Mouse (Mus musculus): ENCODE measurements around the gene Nacc2. TPM values are rescaled to one million over a fixed set of nuclear protein-coding genes. Genes with fewer than 3 reads are reported as not detected.
A peak's percentile ranks its signal among the peaks of the same experiment; 100 is the strongest.

Gene Nacc2
- polyA plus RNA-seq, 1 experiment, result 124 TPM

GRCm38 (mm10) chr2:26039951-26040350 lies 83.1 kb downstream of the Nacc2 start:
- Histone ChIP-seq H3K4me3 (replicated peaks; ENCODE audit: insufficient read depth, low read depth, low read length) (no peak overlapping the region), H3K27ac (ENCODE audit: insufficient read depth, low read length) (no peak overlapping the region), H3K4me1 (ENCODE audit: control insufficient read depth, insufficient read depth, low read length) (peaks cover 16% of the 10 kb centered on the region; the same call in 1 of the 2 replicates), H3K27me3 (ENCODE audit: control insufficient read depth, insufficient read depth, low read length) (no peaks in the 10 kb centered on the region)
- TF ChIP-seq CTCF (IDR thresholded peaks at IDR 0.05; ENCODE audit: borderline replicate concordance, insufficient read depth, low read depth, low read length), result no peak
- TF ChIP-seq POLR2A (IDR thresholded peaks at IDR 0.05; ENCODE audit: borderline replicate concordance, insufficient read depth, low read length), result no peak
- peak; percentile 73 to 76 for DNase-seq
- 5% methylated on average over 14 of the region's 14 CpGs for whole genome bisulfite sequencing

- 71% methylated on average over 6 of the region's 6 CpGs for WGBS
- H3K27me3 ChIP-seq (ENCODE audit: control insufficient read depth, insufficient read depth, low read length), result no peaks in the 10 kb centered on the region
- no peak overlapping the region for H3K4me3 ChIP-seq (replicated peaks; ENCODE audit: insufficient read depth, low read depth, low read length)
- no peak for TF ChIP-seq POLR2A (IDR thresholded peaks at IDR 0.05; ENCODE audit: borderline replicate concordance, insufficient read depth, low read length)
- no peak for TF ChIP-seq CTCF (IDR thresholded peaks at IDR 0.05; ENCODE audit: borderline replicate concordance, insufficient read depth, low read depth, low read length)
- H3K4me1 ChIP-seq (ENCODE audit: control insufficient read depth, insufficient read depth, low read length), result peaks cover 16% of the 10 kb centered on the region; the same call in 1 of the 2 replicates
- DNase-seq, result no peak
- no peak overlapping the region for H3K27ac ChIP-seq (ENCODE audit: insufficient read depth, low read length)
Observed at GRCm38 (mm10) chr2:26037386-26037785, 85.6 kb downstream of the Nacc2 start.

GRCm38 (mm10) chr2:26034344-26035050 lies 88.5 kb downstream of the Nacc2 start:
- no peak overlapping the region for H3K4me3 ChIP-seq (replicated peaks; ENCODE audit: insufficient read depth, low read depth, low read length)
- H3K27ac ChIP-seq (ENCODE audit: insufficient read depth, low read length), result no peak overlapping the region
- TF ChIP-seq CTCF (IDR thresholded peaks at IDR 0.05; ENCODE audit: borderline replicate concordance, insufficient read depth, low read depth, low read length), result no peak
- TF ChIP-seq POLR2A (IDR thresholded peaks at IDR 0.05; ENCODE audit: borderline replicate concordance, insufficient read depth, low read length), result no peak
- 88% methylated on average over 15 of the region's 15 CpGs for WGBS
- H3K4me1 ChIP-seq (ENCODE audit: control insufficient read depth, insufficient read depth, low read length), result peaks cover 5% of the 10 kb centered on the region; the same call in 1 of the 2 replicates
- DNase-seq, result no peak
- no peaks in the 10 kb centered on the region for H3K27me3 ChIP-seq (ENCODE audit: control insufficient read depth, insufficient read depth, low read length)

- Histone ChIP-seq H3K4me3 (replicated peaks; ENCODE audit: insufficient read depth, low read depth, low read length) (no peak overlapping the region), H3K4me1 (ENCODE audit: control insufficient read depth, insufficient read depth, low read length) (no peaks in the 10 kb centered on the region), H3K27me3 (ENCODE audit: control insufficient read depth, insufficient read depth, low read length) (no peaks in the 10 kb centered on the region), H3K27ac (ENCODE audit: insufficient read depth, low read length) (no peak overlapping the region)
- no peak for DNase-seq
- 45% methylated on average over 3 of the region's 3 CpGs for WGBS
- TF ChIP-seq CTCF (IDR thresholded peaks at IDR 0.05; ENCODE audit: borderline replicate concordance, insufficient read depth, low read depth, low read length), result peak; percentile 54
- no peak for TF ChIP-seq POLR2A (IDR thresholded peaks at IDR 0.05; ENCODE audit: borderline replicate concordance, insufficient read depth, low read length)
Observed at GRCm38 (mm10) chr2:26030288-26030687, 92.7 kb downstream of the Nacc2 start.

- 27% methylated on average over 4 of the region's 4 CpGs for WGBS
- peaks cover 9% of the 10 kb centered on the region; the same call in 1 of the 2 replicates for H3K4me1 ChIP-seq (ENCODE audit: control insufficient read depth, insufficient read depth, low read length)
- no peaks in the 10 kb centered on the region for H3K27me3 ChIP-seq (ENCODE audit: control insufficient read depth, insufficient read depth, low read length)
Observed at GRCm38 (mm10) chr2:26024138-26025075, 98.6 kb downstream of the Nacc2 start.

GRCm38 (mm10) chr2:26022626-26023025 lies 100.4 kb downstream of the Nacc2 start:
- Histone ChIP-seq H3K4me1 (ENCODE audit: control insufficient read depth, insufficient read depth, low read length) (peaks cover 15% of the 10 kb centered on the region), H3K27ac (ENCODE audit: insufficient read depth, low read length) (no peak overlapping the region), H3K4me3 (replicated peaks; ENCODE audit: insufficient read depth, low read depth, low read length) (no peak overlapping the region), H3K27me3 (ENCODE audit: control insufficient read depth, insufficient read depth, low read length) (no peaks in the 10 kb centered on the region)
- DNase-seq, result peak in 1 of 2 experiments; percentile 24
- 75% methylated on average over 1 of the region's 1 CpGs for WGBS
- TF ChIP-seq POLR2A (IDR thresholded peaks at IDR 0.05; ENCODE audit: borderline replicate concordance, insufficient read depth, low read length) (no peak), CTCF (IDR thresholded peaks at IDR 0.05; ENCODE audit: borderline replicate concordance, insufficient read depth, low read depth, low read length) (no peak)

More at GRCm38 (mm10) chr2:26024138-26025075, 98.6 kb downstream of the Nacc2 start:
- TF ChIP-seq POLR2A (IDR thresholded peaks at IDR 0.05; ENCODE audit: borderline replicate concordance, insufficient read depth, low read length) (no peak), CTCF (IDR thresholded peaks at IDR 0.05; ENCODE audit: borderline replicate concordance, insufficient read depth, low read depth, low read length) (peak; percentile 85)
- Histone ChIP-seq H3K27ac (ENCODE audit: insufficient read depth, low read length) (no peak overlapping the region), H3K4me3 (replicated peaks; ENCODE audit: insufficient read depth, low read depth, low read length) (no peak overlapping the region)
- peak; percentile 63 to 65 for DNase-seq

GRCm38 (mm10) chr2:26022258-26022565 lies 100.8 kb downstream of the Nacc2 start:
- H3K27ac ChIP-seq (ENCODE audit: insufficient read depth, low read length), result peak overlapping the region; percentile 80
- no peak overlapping the region for H3K4me3 ChIP-seq (replicated peaks; ENCODE audit: insufficient read depth, low read depth, low read length)
- peaks cover 19% of the 10 kb centered on the region for H3K4me1 ChIP-seq (ENCODE audit: control insufficient read depth, insufficient read depth, low read length)
- 79% methylated on average over 8 of the region's 8 CpGs for WGBS
- DNase-seq, result no peak
- TF ChIP-seq CTCF (IDR thresholded peaks at IDR 0.05; ENCODE audit: borderline replicate concordance, insufficient read depth, low read depth, low read length) (no peak), POLR2A (IDR thresholded peaks at IDR 0.05; ENCODE audit: borderline replicate concordance, insufficient read depth, low read length) (no peak)
- no peaks in the 10 kb centered on the region for H3K27me3 ChIP-seq (ENCODE audit: control insufficient read depth, insufficient read depth, low read length)
